Mouse (Mus musculus) adrenal gland, postnatal 10 days (tissue): ENCODE measurements at regions not wholly inside any gene's neighbourhood (a gene's known extent, or its start where the extent isn't known, plus 50 kb on each side); places are given as distances from the start of the nearest gene placed in this dataset.

Experiments
- DNase-seq: peaks from one replicate; pipeline ENCODE4 v3.0.0; 2021; ENCODE audit warnings: mixed read lengths

- DNase-seq: no peak
Observed at GRCm38 (mm10) chr3:137105930-137106329, 234.9 kb upstream of the Emcn start.

DNA sequence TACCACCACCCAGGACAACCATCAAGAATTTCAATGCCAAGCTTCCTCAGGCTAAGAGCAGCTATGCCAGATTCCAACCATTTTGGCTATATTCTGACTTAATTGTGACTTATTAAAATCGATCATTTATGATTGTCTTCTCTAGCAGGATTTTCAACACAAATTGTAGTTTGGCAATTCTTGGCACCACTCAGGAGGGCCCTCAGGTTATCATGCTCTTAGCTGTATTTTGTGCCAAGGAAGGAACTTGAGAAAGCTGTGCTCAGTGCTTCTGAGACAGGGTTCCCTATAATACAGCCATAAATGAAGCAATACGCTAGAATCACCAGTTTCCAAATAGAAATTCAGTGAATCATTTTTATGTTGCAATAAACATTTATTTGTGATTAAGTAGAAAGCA is 232.7 kb upstream of the Emcn start:
- no peak for DNase-seq

- no peak for DNase-seq
Observed at GRCm38 (mm10) chr3:137109786-137110185, 231.1 kb upstream of the Emcn start.

DNA sequence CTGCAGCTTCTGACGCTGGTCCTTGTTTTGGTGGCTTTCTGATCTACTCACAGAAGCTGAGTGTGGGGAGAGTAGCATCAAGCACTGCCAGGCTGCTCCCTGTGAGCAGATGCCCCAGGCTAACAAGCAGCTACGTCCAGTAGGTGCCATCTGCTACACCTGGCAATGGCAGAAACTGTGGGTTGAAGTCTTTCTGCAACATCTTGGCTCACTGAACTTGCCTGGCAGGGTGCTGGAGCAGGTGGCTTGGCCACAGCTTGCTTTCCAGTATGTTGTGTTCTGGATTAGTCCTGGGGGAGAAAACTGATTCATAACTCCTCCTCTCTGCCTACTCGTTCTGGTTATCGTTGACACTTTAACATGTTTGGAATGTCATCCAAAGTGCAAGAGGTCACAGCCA is 230.4 kb upstream of the Emcn start:
- DNase-seq: peak; percentile 21

- DNase-seq: no peak
Observed at GRCm38 (mm10) chr3:137129967-137130366, 210.9 kb upstream of the Emcn start.

DNA sequence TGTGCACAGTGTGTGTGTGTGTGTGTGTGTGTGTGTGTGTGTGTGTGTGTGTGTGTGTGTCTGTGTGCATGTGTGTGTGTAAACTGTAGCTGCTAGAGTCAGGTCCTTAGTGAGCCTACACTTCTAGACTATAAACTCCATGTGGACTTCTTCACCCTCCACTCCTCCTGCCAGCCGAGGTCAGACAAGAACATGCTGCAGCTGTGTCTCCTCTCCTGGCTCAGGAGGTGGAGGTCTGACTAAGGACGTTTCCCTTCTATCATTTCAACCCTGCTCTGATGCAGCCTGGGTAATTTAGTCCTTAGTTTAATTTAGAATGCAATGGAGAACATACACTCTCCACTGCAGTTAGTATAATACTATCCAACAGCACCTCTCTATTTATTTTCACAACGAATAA is 198.8 kb upstream of the Emcn start:
- no peak for DNase-seq

DNA sequence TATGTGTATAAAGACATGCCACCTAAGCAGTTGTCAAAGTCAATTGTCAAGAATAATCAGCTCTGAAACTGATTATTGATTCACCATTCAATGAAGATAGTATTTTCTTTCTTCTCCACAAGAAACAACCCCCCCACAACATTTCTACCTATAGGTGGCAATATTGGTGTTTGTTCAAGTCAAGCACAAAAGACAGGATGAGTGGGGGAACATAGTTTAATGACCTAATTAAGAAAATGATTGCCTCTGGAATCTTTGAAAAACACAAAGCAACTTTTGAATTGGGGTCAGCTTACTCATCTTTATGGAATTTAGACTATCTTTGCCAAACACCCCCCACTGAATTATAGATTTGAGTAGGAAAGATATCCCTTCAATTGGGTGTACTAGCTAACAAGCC is 194.8 kb upstream of the Emcn start:
- DNase-seq: no peak

DNA sequence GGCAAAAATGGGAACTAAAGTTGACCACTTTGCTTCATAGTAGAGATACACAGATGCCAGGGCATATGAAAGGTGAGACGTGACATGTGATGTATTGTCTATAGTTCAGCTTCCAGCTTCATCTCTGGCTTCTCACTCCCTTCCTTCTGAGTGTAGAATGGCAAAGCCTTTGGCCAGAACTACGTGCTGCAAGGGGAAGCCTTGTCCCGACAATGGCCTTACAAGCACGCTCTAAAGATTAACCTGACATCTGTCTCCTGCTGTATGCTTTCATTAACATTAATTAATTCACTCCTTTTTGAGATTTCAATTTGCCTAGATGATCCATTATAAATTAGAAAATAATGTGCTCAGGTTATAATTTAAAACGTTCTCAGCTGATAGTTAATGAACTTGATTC is 193.5 kb upstream of the Emcn start:
- DNase-seq: no peak

- DNase-seq: peak; percentile 37
Observed at GRCm38 (mm10) chr3:137150414-137151010, 190.4 kb upstream of the Emcn start.

DNA sequence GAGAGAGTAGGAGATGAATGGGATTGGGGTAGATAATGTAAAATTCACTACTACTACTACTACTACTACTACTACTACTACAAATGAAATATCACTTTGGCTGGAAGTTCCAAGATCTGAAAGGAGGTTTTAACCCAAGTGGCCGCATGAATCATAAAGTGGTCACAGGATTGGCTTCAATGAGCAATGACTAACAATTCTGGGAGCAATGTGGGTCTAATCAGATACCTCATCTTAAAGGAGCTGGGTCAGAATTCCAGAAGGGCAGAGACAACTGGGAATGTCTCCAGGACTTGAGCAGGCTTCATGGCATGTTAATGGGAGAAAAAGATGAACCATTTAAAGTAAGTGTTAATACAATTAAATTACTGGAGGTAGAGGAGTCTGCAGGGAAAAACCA is 189.4 kb upstream of the Emcn start:
- DNase-seq: no peak

GRCm38 (mm10) chr3:137153234-137153633 is 187.6 kb upstream of the Emcn start:
- DNase-seq: peak; percentile 2

- no peak for DNase-seq
Observed at GRCm38 (mm10) chr3:137154200-137155042, 186.4 kb upstream of the Emcn start.

GRCm38 (mm10) chr3:137155043-137155404 is 185.8 kb upstream of the Emcn start:
- DNase-seq: no peak

DNA sequence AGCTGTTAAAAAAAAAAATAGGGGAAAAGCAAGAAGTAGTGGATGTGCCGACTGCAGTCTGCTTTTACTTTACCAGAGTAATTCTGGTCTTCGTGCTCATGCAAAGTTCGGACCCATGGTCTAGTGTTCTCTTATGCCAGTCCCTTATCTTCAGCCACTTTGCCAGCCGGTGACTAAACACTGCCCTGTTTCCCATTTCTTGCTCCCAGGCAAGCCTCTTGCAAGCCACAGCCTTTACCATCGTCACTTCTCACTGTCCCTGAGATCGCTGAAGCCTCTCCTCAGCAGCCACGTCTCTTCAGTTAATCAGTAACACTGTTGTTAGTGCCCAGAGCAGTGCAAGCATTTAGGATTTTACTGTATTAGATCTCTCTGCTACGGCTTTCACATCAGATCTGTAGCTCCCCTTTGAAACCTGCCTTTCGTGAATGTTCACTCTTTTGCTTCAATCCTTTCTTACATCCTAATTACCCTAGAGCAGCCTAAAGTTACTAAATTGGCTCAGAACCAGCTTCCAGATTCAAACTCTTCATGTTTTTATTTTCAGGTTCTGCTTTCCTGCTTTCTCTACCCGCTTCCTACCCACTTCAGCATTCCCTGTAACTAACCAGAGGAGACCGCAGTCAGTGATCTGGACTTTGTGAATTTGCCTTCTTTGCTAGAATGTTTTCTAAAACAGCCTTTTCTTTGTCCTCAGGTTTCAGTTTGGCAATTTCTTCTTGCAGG is 184.5 kb upstream of the Emcn start:
- no peak for DNase-seq

DNA sequence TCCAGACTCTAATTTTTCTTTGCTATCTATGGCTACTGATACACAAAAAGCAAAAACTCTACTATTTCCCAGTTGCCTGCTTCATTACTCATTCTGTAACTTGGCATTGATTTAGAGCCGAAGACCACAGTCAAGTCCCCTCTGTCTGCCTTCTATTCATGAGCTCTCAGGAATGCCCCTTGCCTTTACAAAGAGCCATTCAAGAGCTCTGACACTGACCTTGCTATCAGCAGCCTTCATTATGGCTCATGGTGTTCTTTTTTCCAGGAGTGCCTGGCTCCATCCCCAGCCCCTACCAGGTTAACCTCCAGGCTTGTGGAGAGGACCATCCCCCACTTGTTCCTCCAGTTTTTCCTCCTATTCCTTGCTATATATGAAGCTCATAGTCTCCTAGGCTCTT is 151.8 kb upstream of the Emcn start:
- no peak for DNase-seq

GRCm38 (mm10) chr3:137190489-137190888 is 150.4 kb upstream of the Emcn start:
- no peak for DNase-seq

GRCm38 (mm10) chr3:137191009-137191408 is 149.9 kb upstream of the Emcn start:
- DNase-seq: no peak

- no peak for DNase-seq
Observed at GRCm38 (mm10) chr3:137193873-137194272, 147.0 kb upstream of the Emcn start.

DNA sequence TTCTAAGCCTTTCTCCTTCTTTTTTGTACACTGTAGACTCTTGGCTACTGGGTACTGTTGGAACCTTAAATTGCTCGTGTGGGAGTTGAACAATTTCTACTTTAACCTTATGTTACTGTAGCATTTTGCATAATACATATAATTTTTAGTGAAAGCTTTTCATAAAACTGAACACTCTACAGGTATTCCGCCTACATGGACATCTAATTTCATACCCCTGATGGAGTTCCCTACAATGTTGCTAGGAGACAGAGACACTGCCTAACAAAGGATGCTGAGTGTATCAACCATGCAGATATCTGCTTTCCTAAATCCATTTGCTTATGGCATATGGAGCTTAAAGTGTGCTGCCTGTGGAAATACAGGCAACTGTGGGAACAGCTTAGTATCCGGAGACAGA is 129.2 kb upstream of the Emcn start:
- DNase-seq: no peak

GRCm38 (mm10) chr3:137216036-137216435 is 124.8 kb upstream of the Emcn start:
- no peak for DNase-seq

GRCm38 (mm10) chr3:137217245-137217644 is 123.6 kb upstream of the Emcn start:
- DNase-seq: no peak

DNA sequence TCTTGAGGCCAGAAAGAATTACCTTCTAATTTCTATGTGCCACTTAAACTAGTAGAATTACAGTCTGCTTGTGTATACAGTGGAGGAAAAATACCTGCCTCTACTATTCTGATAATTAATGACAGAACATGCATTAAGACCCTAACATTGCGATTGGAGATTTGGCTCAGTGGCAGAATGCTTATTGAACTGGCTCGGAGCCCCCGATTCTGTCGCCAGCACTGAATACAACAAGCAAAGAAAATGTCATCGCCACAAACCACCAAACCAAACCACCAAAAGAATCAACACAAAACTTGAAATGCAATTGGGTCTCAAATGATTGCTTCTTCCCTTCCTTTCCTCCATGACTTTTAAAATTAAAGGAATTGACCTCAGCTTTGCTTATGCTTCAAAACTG is 122.9 kb upstream of the Emcn start:
- DNase-seq: no peak

DNA sequence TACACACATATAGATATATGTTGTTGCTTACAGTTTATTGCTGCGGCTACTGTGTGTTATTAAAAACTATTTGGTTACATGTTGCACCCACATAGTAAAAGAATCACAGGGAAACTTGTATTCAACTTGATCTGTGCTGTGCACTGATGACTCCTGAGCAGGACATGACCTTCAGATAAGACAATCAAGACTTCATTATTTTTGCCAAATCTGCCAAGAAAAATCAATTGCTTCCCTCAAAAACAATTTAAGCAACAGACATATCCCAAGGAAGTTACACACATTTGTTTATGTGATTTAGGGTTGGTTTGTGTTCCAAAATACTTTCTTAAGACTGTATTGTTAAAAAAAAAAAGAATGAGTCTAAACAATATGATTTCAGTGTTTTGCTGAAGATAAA is 114.7 kb upstream of the Emcn start:
- no peak for DNase-seq
